Mouse (Mus musculus) 3T3-L1 (cell line): ENCODE results near the gene Gm49359.
"Not testable (repeated sequence)": the region's sequence is repeated elsewhere in the genome, so short reads cannot be mapped to it uniquely, and the experiment has no call there.

Experiments
- DNase-seq: peaks from one replicate; pipeline ENCODE4 v3.0.0-alpha.2; 2015; ENCODE audit warnings: low read depth, low spot score

The Gm49359 gene

DNA sequence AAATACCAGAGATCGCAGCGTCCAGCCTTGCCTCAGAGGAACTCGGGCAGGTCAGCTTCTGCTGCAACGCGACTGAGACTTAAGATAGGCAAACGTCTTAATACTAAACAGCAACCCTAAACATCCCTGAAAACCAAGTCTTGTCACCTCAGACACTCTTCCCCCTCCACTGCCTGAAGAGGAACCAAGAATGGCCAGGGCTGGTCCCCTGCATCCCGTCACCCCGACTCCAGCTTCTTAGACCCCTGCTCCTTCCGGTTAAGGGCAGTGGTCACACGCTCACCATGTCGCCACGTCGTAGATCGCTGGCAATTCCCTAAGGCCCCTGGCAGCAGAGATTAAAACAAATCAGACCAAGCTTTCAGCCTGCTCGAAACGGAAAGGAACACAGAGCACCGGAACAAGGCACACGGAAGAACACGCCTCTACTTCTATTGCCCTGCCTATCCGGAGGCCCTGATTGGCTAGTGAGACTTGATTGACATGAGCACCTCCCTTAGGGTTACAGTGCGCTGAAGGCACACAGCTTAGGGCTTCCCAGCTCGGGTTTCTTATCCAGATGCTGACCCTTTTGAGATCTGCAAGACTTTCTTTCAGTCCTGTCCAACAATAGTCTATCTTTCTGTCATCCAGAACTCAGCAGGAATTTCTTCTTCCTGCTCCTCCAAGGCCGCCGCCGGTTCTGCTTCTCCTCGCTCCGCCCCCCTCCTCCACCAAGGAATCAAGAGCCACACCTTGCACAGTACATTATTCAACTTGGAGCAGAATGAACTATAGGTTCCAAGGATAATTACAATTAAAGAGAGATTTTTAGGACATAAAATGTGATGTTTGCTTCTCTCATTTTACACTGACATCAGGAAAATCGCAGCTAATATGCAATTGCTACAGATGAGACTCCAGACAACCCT lies at the start of gene Gm49359:
TSS of gene Gm49359 (minus strand) at position 409 of the 911 bp plus-strand sequence.
- DNase-seq = peak; percentile 95

DNA sequence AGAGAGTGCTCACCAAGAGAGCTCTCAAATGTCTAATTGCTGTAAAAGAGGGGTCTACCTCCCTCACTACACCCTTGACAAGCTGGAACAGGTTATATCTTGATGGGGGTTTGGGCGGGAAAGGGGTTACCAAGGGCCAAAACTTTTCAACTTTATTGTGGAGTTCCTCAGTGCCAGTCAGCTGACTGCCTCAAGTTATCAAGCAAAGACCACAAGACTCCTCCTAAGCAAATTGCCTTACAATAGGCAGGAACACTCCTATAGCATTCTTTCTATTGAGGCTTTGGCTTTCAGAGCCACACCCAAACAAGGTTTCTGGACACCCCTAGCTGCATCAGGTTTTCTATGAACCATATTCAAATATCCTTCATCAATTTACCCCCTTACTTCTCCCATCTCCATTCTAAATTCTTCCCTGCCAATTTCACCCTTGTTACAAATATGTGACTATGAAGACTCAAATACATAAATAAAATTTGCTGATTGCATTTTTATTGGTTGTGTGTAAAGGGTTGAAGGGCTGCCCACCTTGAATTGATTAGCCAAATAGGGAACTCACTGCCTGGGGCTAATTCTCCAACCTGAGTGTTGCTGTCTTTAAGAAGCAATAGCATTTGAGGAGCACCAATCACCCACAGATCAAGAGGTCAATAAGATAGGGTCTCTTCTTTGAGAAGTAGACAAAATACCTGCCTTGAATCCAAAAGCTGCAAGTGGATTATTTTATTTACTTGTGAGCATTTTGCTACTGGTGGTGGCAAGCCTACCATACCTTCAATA lies 44.2 kb upstream of the Gm49359 start:
- not testable (repeated sequence) for DNase-seq

DNA sequence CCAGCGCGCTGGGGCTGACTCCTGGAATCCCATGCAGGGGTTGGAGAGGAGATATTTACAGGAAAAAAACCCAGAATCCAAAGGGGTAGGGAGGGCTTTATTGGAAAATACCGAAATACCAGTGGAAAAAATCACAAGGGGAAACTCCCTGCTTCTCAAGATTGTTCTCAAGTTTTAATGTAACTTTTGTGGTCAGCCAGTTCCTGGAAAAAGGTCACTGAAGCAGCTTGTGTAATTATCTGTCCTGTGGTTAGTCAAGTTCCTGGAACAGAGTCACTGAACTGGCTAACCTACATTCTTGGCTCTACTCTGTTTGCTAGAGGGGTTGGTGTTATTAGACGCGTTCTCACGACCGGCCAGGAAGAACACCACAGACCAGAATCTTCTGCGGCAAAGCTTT lies 6.0 kb upstream of the Gm49359 start:
- peak; percentile 74 for DNase-seq

DNA sequence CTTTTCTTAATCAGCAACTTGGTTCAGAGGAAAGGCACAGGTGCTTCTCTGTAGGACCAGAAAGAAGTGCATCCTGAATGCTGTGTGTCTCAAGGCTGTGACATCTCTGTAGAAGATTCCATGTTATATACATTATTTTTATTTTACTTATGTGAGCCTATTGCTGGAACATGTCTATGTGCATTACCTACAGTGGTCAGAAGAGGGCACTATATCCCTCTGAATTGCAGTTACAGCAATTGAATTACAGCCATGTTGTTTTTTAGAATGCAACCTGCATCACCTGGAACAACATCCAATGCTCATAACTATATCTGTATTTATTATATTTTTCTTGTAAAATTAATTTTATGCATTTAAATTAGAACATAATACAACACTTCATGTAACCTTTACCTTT lies 3.3 kb upstream of the Gm49359 start:
- peak; percentile 83 for DNase-seq
